Mouse (Mus musculus): ENCODE data around the gene Nos2.

Nos2 gene

GRCm38 (mm10) chr11:78920411-78920939, at the start of gene Nos2:
Gene Nos2 (plus strand): TSS chr11:78920787.
- no peak for DNase-seq (ENCODE audit: low spot score)

GRCm38 (mm10) chr11:78870891-78871290, 49.7 kb upstream of the Nos2 start:
- no peak for DNase-seq (ENCODE audit: low spot score)

- DNase-seq (ENCODE audit: low spot score), result no peak
Observed at GRCm38 (mm10) chr11:78872782-78873181, 47.8 kb upstream of the Nos2 start.

GRCm38 (mm10) chr11:78879727-78880126, 40.9 kb upstream of the Nos2 start:
- no peak for DNase-seq (ENCODE audit: low spot score)

- no peak for DNase-seq (ENCODE audit: low spot score)
Observed at GRCm38 (mm10) chr11:78886693-78887092, 33.9 kb upstream of the Nos2 start.

GRCm38 (mm10) chr11:78887102-78887971, 33.2 kb upstream of the Nos2 start:
- peak; percentile 79 for DNase-seq (ENCODE audit: low spot score)

GRCm38 (mm10) chr11:78889156-78889555, 31.4 kb upstream of the Nos2 start:
- no peak for DNase-seq (ENCODE audit: low spot score)

- DNase-seq (ENCODE audit: low spot score), result no peak
Observed at GRCm38 (mm10) chr11:78896357-78897123, 24.0 kb upstream of the Nos2 start.

GRCm38 (mm10) chr11:78915473-78915872, 5.1 kb upstream of the Nos2 start:
- no peak for DNase-seq (ENCODE audit: low spot score)

GRCm38 (mm10) chr11:78916410-78916809, 4.2 kb upstream of the Nos2 start:
- no peak for DNase-seq (ENCODE audit: low spot score)

GRCm38 (mm10) chr11:78919745-78920144, 842 bp upstream of the Nos2 start:
- no peak for DNase-seq (ENCODE audit: low spot score)

- no peak for DNase-seq (ENCODE audit: low spot score)
Observed at GRCm38 (mm10) chr11:78922678-78923407, 2.3 kb downstream of the Nos2 start.

GRCm38 (mm10) chr11:78924111-78924510, 3.5 kb downstream of the Nos2 start:
- no peak for DNase-seq (ENCODE audit: low spot score)

GRCm38 (mm10) chr11:78924916-78925315, 4.3 kb downstream of the Nos2 start:
- peak; percentile 48 for DNase-seq (ENCODE audit: low spot score)

GRCm38 (mm10) chr11:78929345-78929744, 8.8 kb downstream of the Nos2 start:
- DNase-seq (ENCODE audit: low spot score), result peak; percentile 80

GRCm38 (mm10) chr11:78934307-78934706, 13.7 kb downstream of the Nos2 start:
- peak; percentile 65 for DNase-seq (ENCODE audit: low spot score)

GRCm38 (mm10) chr11:78934727-78935126, 14.1 kb downstream of the Nos2 start:
- DNase-seq (ENCODE audit: low spot score), result no peak

- no peak for DNase-seq (ENCODE audit: low spot score)
Observed at GRCm38 (mm10) chr11:78935178-78935577, 14.6 kb downstream of the Nos2 start.

GRCm38 (mm10) chr11:78943083-78943482, 22.5 kb downstream of the Nos2 start:
- DNase-seq (ENCODE audit: low spot score), result no peak

- DNase-seq (ENCODE audit: low spot score), result no peak
Observed at GRCm38 (mm10) chr11:78950365-78950764, 29.8 kb downstream of the Nos2 start.

GRCm38 (mm10) chr11:78952467-78952866, 31.9 kb downstream of the Nos2 start:
- no peak for DNase-seq (ENCODE audit: low spot score)

GRCm38 (mm10) chr11:78956260-78956659, 35.7 kb downstream of the Nos2 start:
- DNase-seq (ENCODE audit: low spot score), result peak; percentile 32
